Mouse (Mus musculus) cerebellum, postnatal 4 days (tissue): ENCODE data around the gene B3galt5.

Experiments
- DNase-seq, 2 experiments: peaks; one replicate each; pipeline ENCODE4 v3.0.0; 2022; ENCODE audit warnings: low spot score in 2 of 2, mixed read lengths in 1 of 2

Gene B3galt5

DNA sequence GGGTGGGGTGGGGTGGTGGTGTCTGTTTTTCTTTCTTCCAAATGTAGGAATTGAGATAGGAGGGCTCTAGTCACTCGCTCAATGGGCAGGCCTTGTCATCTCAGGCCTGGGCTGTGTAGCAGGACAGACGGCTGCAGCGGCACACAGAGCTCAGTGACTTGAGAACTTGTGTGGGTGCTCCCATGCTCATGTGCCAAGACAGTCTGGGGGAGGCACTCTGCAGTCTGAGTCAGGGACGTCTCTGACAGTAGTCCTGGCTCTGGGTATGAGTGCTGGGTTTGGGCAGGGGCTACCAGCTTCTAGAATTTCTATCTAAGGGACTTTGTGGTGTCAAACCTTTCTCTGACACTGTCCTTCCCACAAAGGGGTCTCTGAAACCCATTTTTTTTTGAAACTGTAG lies 106.3 kb downstream of the B3galt5 start:
- no peak for DNase-seq

DNA sequence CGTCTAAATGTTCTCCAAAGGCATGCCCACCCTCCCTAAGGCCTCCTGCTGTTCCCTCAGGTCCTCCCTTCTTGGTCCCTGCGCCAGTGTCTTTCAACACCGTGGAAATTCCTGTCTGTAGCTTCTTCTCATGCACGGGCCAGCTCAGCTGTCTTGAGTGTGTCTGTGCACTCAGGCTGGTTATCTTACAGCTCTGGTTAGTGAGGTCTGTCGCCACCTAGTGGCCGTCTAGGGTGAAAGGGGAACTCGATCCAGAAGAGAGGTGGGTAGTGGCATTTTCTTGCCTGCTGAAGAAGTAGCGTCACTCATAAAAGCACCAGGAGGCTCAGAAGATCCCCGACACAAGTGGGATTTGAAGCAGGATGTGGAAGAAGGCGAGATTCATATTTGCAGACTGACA lies 109.5 kb downstream of the B3galt5 start:
- DNase-seq: peak; percentile 78 to 88

DNA sequence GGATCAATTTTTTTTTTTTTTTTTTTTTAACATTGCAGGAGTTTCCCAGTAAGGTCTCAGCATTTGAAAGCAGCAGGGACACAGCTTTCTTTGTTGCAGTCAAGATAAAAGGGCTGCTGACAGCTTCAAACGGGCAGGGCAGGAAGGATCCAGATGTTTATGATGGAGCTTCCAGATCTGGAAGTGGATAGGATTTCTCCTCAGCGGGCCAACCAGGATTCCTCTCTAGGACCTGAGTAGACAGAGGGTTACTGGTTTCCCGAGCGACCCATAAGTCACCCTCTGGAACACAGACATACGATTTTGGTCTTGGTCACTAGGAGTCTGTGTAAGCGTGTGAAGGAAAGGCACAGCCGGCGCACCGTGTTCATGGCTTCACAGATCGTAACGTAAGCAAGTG lies 112.5 kb downstream of the B3galt5 start:
- no peak for DNase-seq

DNA sequence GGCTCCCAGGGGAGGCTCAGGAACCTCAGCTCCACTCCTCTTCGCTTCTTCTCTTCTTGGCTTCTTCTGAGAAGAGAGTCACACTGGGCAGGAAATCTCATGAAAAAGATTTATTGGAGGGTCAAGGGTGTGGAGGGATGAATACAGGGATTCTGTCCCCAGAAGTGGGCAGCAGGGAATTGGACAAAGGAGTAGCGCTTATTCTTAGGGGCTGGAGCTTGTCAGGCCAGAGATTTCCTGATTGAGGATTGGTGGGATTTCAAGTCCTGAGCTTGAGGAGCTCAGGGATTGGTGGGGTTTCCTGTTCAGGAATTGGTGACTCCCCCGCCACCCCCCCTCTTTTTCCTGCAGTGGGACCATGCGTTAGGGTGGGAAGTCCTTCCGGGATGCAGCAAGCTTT lies 113.2 kb downstream of the B3galt5 start:
- no peak for DNase-seq

DNA sequence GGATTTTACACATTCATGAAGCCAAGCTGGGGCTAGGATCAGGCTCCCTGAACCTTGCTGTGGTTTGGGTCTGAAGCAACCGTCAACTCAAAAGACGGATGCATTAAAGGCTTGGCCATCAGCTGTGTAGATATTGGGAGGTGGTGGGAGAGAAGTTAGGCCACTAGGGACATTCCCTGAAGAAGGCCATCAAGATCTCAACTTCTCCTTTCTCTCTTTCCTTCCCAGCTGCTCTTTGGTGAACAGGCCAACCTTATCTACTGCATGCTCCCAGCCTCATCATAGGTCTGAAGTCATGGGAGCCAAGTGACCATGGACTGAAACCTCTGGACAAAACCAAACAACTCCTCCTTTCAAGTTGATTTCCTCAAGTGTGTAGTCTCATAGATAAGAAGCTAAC lies 115.9 kb downstream of the B3galt5 start:
- DNase-seq: no peak

DNA sequence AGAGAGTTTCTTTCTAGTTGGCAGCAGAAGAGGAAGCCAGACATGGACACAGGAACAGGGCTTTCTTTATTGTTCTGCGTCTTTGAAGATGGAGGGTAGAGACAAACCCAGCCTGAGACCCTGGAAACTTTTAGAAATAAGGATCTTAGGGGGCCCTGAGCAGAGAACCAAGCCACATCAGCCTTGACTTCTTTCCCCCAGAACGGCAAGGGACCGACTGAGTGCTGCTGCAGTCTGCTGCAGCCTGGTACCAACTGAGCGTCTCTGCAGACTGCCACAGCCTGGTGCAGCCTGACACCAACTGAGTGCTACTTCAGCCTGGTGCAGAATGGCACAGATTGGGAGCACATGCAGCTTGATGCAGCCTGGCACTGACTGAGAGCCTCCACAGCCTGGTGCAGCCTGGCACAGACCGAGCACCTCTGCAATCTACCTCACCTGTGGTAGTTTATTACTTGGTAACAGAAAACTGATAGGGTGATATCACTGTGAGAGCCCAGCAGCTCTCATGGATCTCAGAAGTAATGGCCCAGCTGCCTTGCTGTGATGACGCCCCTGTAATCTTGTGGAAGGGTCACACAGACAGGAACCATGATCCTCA lies 117.8 kb downstream of the B3galt5 start:
- no peak for DNase-seq

DNA sequence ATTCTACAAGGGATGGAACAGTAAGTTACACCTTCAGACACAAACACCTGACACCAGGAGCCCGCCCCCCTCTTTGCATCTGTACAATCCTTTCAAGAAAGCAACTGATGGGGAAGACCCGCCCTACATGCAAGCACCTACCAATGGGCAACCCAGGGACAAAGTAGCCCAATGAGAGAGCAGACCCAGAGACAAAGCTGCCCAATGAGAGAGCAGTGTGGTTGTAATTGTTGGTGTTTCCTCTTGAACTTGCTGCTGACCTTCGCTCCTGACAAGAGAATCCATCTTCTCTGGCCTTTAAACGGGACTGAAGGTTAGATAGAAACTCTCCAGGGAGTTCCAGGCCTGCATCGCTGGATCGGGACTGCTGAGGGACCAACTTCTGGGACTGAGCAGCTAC lies 118.4 kb downstream of the B3galt5 start:
- DNase-seq: no peak

DNA sequence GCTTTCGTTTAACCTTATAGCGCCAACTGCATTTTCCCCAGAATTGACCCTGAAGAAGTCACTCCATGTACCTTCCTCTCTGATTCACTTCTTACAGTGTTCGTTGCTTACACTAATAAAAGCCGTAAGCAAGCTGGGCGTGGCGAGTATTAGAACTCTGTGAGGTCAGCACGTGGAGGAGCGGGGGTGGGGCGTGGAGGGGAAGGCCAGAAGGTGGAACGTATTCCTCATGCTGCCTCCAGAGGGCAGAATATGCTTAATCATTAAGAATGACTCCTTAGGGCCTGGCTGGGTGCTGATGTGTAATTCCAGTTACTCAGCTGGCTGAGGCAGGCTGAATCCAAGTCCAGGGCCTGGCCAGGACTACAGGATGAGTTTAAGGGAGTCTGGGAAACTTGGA lies 122.3 kb downstream of the B3galt5 start:
- DNase-seq: peak in 1 of 2 experiments; percentile 46

DNA sequence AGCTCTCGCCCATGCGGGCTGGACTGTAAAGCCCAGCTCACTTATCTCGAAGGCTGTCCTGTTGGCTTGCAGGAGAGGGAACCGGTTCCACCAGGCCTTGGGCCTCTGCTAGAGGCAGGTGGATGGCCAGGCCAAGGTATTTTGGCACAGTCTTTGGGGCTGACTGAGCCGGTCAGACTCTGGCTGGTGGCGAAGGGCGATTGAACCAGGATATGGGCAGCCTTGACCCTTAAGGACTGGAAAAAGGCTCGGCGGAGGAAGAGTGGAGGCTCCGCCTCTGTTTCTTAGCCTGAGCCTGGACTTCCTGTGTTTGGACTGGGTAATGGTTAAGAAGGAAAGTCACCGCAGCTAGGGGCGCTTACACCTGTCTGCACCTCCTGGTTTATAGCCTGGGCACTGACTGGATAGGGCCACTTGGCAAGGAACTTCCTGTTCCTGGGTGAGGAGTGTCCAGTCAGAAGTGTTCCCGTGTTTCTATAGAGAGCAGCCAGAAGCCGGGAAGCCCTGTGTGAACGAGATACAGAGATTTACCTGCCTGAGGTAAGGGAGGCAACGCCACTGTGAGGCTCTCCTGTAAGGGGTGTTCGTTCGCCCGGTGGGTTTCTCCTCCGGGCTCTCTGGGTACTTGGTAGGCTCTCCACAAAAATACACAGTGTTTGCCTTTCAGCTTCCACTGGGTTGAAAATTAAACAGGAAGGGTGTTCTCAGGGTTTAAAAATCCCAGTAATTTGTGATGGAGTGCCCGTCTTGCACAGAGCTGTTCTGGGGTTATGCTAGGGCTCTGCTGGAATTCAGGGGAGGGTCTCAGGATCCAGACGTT lies 125.9 kb downstream of the B3galt5 start:
- no peak for DNase-seq

DNA sequence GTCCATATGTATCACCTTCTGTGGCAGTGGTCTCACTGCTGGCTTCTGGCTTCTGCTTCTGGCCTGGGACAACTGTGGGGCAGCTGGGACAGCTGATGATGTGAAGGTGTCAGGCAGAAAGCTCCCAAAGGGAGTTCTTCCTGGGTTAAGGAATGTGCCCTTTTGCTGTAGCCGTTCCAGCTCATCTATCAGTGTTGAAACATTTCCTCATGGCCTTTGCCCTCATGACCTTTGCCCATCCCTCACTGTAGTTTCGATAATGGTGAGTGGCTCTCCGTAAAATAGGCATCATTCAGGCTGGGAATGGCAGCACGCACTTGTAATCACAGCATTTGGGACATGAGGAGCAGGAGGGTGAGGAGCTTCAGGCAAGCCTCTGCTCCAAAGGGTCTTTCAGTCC lies 127.3 kb downstream of the B3galt5 start:
- DNase-seq: no peak

DNA sequence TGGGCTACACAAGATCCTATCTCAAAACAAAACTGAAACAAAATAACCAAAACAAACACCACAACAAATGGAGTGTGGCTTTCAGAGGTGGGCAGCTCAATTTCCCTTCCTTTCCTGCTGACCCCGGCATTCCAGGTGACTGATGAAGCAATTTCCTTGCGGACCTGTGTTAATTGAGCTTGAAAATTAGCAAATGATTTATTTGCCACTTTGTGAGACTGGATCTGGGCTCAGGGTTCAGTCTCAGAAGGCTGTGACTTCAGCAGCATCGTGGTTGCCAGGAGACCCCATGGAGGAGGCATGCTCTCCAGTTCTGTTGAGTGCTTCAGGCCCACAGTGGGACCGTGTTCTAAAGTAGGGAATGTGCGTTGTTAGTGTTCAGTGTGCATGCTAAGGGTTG lies 127.7 kb downstream of the B3galt5 start:
- DNase-seq: no peak

DNA sequence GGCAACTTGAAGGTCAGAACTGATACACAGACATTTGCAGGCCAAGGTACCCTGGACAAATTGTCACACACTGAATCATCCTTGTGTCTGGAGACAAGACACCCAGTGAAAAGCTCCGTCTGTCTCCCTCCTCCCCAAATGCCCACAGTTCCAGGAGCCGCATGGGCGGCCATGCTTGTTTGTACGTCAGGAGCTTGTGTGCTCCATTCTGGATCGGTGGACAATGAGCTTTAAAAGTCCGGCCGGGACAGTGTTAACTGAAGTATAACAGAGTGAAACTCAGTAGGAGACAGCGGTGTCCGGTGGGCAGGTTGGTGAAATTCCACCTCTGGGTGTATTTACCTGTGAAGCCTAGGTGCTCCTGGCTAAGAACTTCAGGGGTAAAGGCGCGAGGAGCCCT lies 129.3 kb downstream of the B3galt5 start:
- no peak for DNase-seq
